Mouse (Mus musculus): ENCODE data around the gene Synpo2. TPM values are rescaled to one million over a fixed set of nuclear protein-coding genes. Genes with fewer than 3 reads are reported as not detected.

The Synpo2 gene
- polyA plus RNA-seq, 1 experiment from 2014 or later: 19.9 TPM

GRCm38 (mm10) chr3:123179041-123179440, 56.9 kb downstream of the Synpo2 start:
- no peaks in the 10 kb centered on the region for H3K4me1 ChIP-seq (replicated peaks; ENCODE audit: control insufficient read depth, insufficient read depth)
- no peak overlapping the region for H3K4me3 ChIP-seq (ENCODE audit: low read depth, low read length)
- TF ChIP-seq EP300 (optimal IDR thresholded peaks at IDR 0.05) (no peak), CTCF (IDR thresholded peaks at IDR 0.05; ENCODE audit: low read depth) (no peak)
- 64% methylated on average over 5 of the region's 5 CpGs for WGBS
- H3K36me3 ChIP-seq (ENCODE audit: control insufficient read depth, insufficient read depth, low read length): no peaks in the 10 kb centered on the region
- no peaks in the 10 kb centered on the region for H3K27me3 ChIP-seq (ENCODE audit: control insufficient read depth, insufficient read depth, low read length)
- H3K9me3 ChIP-seq (ENCODE audit: control insufficient read depth, low read length): no peaks in the 10 kb centered on the region
- peak overlapping the region; percentile 73 for H3K27ac ChIP-seq (replicated peaks)
- no peak for DNase-seq (ENCODE audit: low spot score)
- H3K9ac ChIP-seq (ENCODE audit: low read length): no peak overlapping the region
- ATAC-seq (ENCODE audit: low FRiP score, low TSS enrichment): no peak
- no peak overlapping the region for H3K4me2 ChIP-seq (replicated peaks; ENCODE audit: low read depth)

- Histone ChIP-seq H3K9ac (ENCODE audit: low read length) (no peak overlapping the region), H3K4me3 (ENCODE audit: low read depth, low read length) (no peak overlapping the region), H3K36me3 (ENCODE audit: control insufficient read depth, insufficient read depth, low read length) (no peaks in the 10 kb centered on the region), H3K27me3 (ENCODE audit: control insufficient read depth, insufficient read depth, low read length) (no peaks in the 10 kb centered on the region), H3K4me1 (replicated peaks; ENCODE audit: control insufficient read depth, insufficient read depth) (no peaks in the 10 kb centered on the region), H3K27ac (replicated peaks) (no peak overlapping the region), H3K9me3 (ENCODE audit: control insufficient read depth, low read length) (no peaks in the 10 kb centered on the region), H3K4me2 (replicated peaks; ENCODE audit: low read depth) (no peak overlapping the region)
- no peak for TF ChIP-seq CTCF (IDR thresholded peaks at IDR 0.05; ENCODE audit: low read depth)
- no peak for TF ChIP-seq EP300 (optimal IDR thresholded peaks at IDR 0.05)
- no peak for DNase-seq (ENCODE audit: low spot score)
- no peak for ATAC-seq (ENCODE audit: low FRiP score, low TSS enrichment)
- 66% methylated on average over 4 of the region's 4 CpGs for WGBS
Measured at GRCm38 (mm10) chr3:123178420-123178819, 57.5 kb downstream of the Synpo2 start.

- DNase-seq (ENCODE audit: low spot score) (no peak), ATAC-seq (ENCODE audit: low FRiP score, low TSS enrichment) (no peak)
- peak overlapping the region; percentile 64 for H3K27ac ChIP-seq (replicated peaks)
- no peak overlapping the region for H3K4me3 ChIP-seq (ENCODE audit: low read depth, low read length)
- no peaks in the 10 kb centered on the region for H3K27me3 ChIP-seq (ENCODE audit: control insufficient read depth, insufficient read depth, low read length)
- no peaks in the 10 kb centered on the region for H3K36me3 ChIP-seq (ENCODE audit: control insufficient read depth, insufficient read depth, low read length)
- TF ChIP-seq CTCF (IDR thresholded peaks at IDR 0.05; ENCODE audit: low read depth) (no peak), EP300 (optimal IDR thresholded peaks at IDR 0.05) (no peak)
- WGBS: 54% methylated on average over 19 of the region's 19 CpGs
- no peak overlapping the region for H3K4me2 ChIP-seq (replicated peaks; ENCODE audit: low read depth)
- H3K9ac ChIP-seq (ENCODE audit: low read length): no peak overlapping the region
- no peaks in the 10 kb centered on the region for H3K9me3 ChIP-seq (ENCODE audit: control insufficient read depth, low read length)
- no peaks in the 10 kb centered on the region for H3K4me1 ChIP-seq (replicated peaks; ENCODE audit: control insufficient read depth, insufficient read depth)
Measured at GRCm38 (mm10) chr3:123176366-123177334, 59.3 kb downstream of the Synpo2 start.

- H3K9me3 ChIP-seq (ENCODE audit: control insufficient read depth, low read length): no peaks in the 10 kb centered on the region
- no peak overlapping the region for H3K4me3 ChIP-seq (ENCODE audit: low read depth, low read length)
- H3K4me2 ChIP-seq (replicated peaks; ENCODE audit: low read depth): no peak overlapping the region
- WGBS: 75% methylated on average over 7 of the region's 7 CpGs
- no peak overlapping the region for H3K27ac ChIP-seq (replicated peaks)
- ATAC-seq (ENCODE audit: low FRiP score, low TSS enrichment): no peak
- no peaks in the 10 kb centered on the region for H3K4me1 ChIP-seq (replicated peaks; ENCODE audit: control insufficient read depth, insufficient read depth)
- TF ChIP-seq CTCF (IDR thresholded peaks at IDR 0.05; ENCODE audit: low read depth): no peak
- H3K36me3 ChIP-seq (ENCODE audit: control insufficient read depth, insufficient read depth, low read length): no peaks in the 10 kb centered on the region
- H3K9ac ChIP-seq (ENCODE audit: low read length): no peak overlapping the region
- H3K27me3 ChIP-seq (ENCODE audit: control insufficient read depth, insufficient read depth, low read length): no peaks in the 10 kb centered on the region
- DNase-seq (ENCODE audit: low spot score): no peak
Measured at GRCm38 (mm10) chr3:123175142-123175541, 60.8 kb downstream of the Synpo2 start.

DNA sequence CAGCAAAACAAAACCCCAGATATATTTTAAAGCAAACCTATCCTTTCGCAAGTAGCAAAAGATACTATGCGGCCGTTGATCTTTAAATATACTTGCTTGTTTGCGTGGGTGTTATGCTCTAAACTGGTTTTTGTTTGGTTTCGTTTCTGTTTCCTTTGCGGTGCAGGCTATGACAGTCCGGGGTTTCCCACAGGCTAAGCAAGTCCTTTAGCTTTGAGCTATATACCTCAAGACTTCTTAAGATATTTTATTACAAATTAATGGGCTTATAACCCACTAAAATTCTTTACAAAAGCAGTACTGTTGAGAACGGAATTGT, 61.6 kb downstream of the Synpo2 start:
- TF ChIP-seq CTCF (IDR thresholded peaks at IDR 0.05; ENCODE audit: low read depth) (no peak), EP300 (optimal IDR thresholded peaks at IDR 0.05) (no peak)

More for the DNA sequence above, 61.6 kb downstream of the Synpo2 start:
- ATAC-seq (ENCODE audit: low FRiP score, low TSS enrichment): no peak
- Histone ChIP-seq H3K4me1 (replicated peaks; ENCODE audit: control insufficient read depth, insufficient read depth) (no peaks in the 10 kb centered on the region), H3K4me3 (ENCODE audit: low read depth, low read length) (no peak overlapping the region), H3K36me3 (ENCODE audit: control insufficient read depth, insufficient read depth, low read length) (no peaks in the 10 kb centered on the region), H3K27me3 (ENCODE audit: control insufficient read depth, insufficient read depth, low read length) (no peaks in the 10 kb centered on the region), H3K27ac (replicated peaks) (peak overlapping the region; percentile 58), H3K9me3 (ENCODE audit: control insufficient read depth, low read length) (no peaks in the 10 kb centered on the region), H3K9ac (ENCODE audit: low read length) (peak overlapping the region; percentile 27; the same call in 1 of the 2 replicates), H3K4me2 (replicated peaks; ENCODE audit: low read depth) (no peak overlapping the region)
- 71% methylated on average over 8 of the region's 8 CpGs for WGBS
- no peak for DNase-seq (ENCODE audit: low spot score)
